ENCODE assay signal across 8 mouse cellular contexts in the genomic region with DNA sequence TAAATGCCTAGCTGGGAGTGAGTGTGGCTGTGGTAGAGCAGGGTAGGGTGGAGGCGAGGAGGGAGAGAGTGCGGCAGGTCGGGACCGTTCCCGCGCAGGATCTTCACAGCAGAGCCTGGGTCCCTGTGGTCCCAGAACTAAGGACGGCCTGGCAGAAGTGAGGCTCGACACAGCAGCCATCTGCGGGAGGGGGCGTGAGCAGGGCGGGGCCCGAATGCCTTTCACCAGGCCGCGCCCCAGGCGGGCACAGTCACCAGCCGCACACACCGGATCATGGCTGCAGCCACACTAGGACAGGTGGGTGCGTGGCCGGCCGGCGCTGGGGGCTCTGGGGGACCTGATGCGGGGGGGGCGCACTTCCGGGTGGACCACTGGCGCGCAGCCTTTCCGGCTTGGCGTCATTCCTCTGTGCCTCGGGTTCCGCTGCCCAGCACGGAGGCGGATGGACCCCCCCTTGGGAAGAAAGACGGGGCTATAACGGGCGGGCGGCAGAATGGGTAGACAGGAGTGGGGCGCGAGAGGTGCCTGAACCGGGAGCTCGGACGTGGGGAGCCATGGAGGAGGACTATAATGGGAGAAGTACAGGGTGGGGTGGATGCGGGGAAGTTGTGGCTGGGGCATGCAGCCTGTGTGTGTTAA. TPM values are rescaled to one million over a fixed set of nuclear protein-coding genes. Genes with fewer than 3 reads are reported as not detected.
DNase-seq lines count a peak whose midpoint lies in the region; ATAC-seq and TF ChIP-seq lines count a peak whose summit lies in the region.

A gene (plus strand): TSS at position 51 of the 639 bp plus-strand sequence.

- no peaks in the 10 kb centered on the region for H3K27me3 ChIP-seq in lung, embryonic 14.5 days (ENCODE audit: insufficient read depth, low read length)

- peaks cover 3% of the 10 kb centered on the region; the same call in 1 of the 2 replicates for H3K4me1 ChIP-seq in lung, embryonic 14.5 days (ENCODE audit: insufficient read depth)

- peaks cover 6% of the 10 kb centered on the region; the same call in 1 of the 2 replicates for H3K36me3 ChIP-seq in lung, embryonic 14.5 days (ENCODE audit: insufficient read depth)

- ATAC-seq in hematopoietic stem cell, adult 5-6 weeks (replicated peaks in 1 of 2; ENCODE audit: insufficient read depth in 1 of 2, low FRiP score in 2 of 2, low TSS enrichment in 1 of 2, low read depth in 1 of 2, poor library complexity in 2 of 2, severe bottlenecking in 2 of 2), result peak; percentile 70 to 78
- ATAC-seq in lung, embryonic 14.5 days (ENCODE audit: insufficient read depth), result peak; percentile 69
- ATAC-seq in neutrophil, adult 5-6 weeks (ENCODE audit: extremely low read depth, insufficient number of reproducible peaks, low FRiP score, poor library complexity, severe bottlenecking), result peak; percentile 66

- H3K27ac ChIP-seq in lung, embryonic 14.5 days (ENCODE audit: low read depth), result peak within 1 kb of the TSS; percentile 87

- DNase-seq in Muller cell, postnatal 12 days (ENCODE audit: inconsistent ontology term), result peak; percentile 82
- DNase-seq in cerebellum, adult 9-11 months, result peak; percentile 82
- peak in 1 of 2 experiments; percentile 66 for DNase-seq in frontal cortex, adult 2 months (ENCODE audit: extremely low spot score in 1 of 2, low spot score in 1 of 2)
- DNase-seq in layer of hippocampus, adult 8-10 months (ENCODE audit: low spot score in 2 of 2), result peak; percentile 41 to 49
- peak; percentile 79 for DNase-seq in lung, embryonic 14.5 days
- peak; percentile 69 to 73 for DNase-seq in thymus, adult 18-20 months

- peak within 1 kb of the TSS; percentile 81 for H3K9ac ChIP-seq in lung, embryonic 14.5 days

- no peak for TF ChIP-seq CTCF in lung, embryonic 14.5 days (IDR thresholded peaks at IDR 0.05; ENCODE audit: low read depth)

- H3K9me3 ChIP-seq in lung, embryonic 14.5 days (ENCODE audit: low read depth, low read length), result no peaks in the 10 kb centered on the region

- peak within 1 kb of the TSS; percentile 78 for H3K4me3 ChIP-seq in lung, embryonic 14.5 days (ENCODE audit: low read depth, low read length)

- H3K4me2 ChIP-seq in lung, embryonic 14.5 days, result peak within 1 kb of the TSS; percentile 85

- under 1% methylated on average over 42 of the region's 42 CpGs for WGBS in lung, embryonic 14.5 days

RNA-seq across cellular contexts. Expression of the gene that starts here (rescaled TPM):
- 22.6 and 23.2 TPM in 2 replicates for polyA plus RNA-seq in frontal cortex, adult 2 months (2012; rRNA removed)
- total RNA-seq in hematopoietic stem cell, adult 5-6 weeks (2017), result 16.4 and 20.9 TPM in 2 replicates
- 10 to 100 TPM; 23.2 to 33.0 (median 29.9) TPM for total RNA-seq in layer of hippocampus, adult 8-10 months (2022)
- 48.9 and 53.4 TPM in 2 replicates for polyA plus RNA-seq in lung, embryonic 14.5 days (2014; fragmentation: Nextera tagmentation; extraction: Ambion mirVana)
- total RNA-seq in neutrophil, adult 5-6 weeks (2017), result 14.9 and 17.3 TPM in 2 replicates
